Mouse (Mus musculus) left cerebral cortex, adult 18-20 months (tissue): ENCODE measurements around the gene Ptprn2. TPM values are rescaled to one million over a fixed set of nuclear protein-coding genes. Genes with fewer than 3 reads are reported as not detected.
A peak's percentile ranks its signal among the peaks of the same experiment; 100 is the strongest.

Experiments
- DNase-seq, 2 experiments: peaks; one replicate each; pipeline ENCODE4 v3.0.0; 2021 to 2022; ENCODE audit warnings: low spot score in 2 of 2, mixed read lengths in 1 of 2
- total RNA-seq, 2 experiments: library from RNA; stranded (reverse); gene quantifications; 2 replicates each; pipeline ENCODE4 v1.2.3; 2021

The Ptprn2 gene
- total RNA-seq, 2 experiments from 2014 or later, result 307 to 332 TPM

- DNase-seq, result no peak
These were observed 377.9 kb downstream of the Ptprn2 start for GRCm38 (mm10) chr12:116863291-116863899.

GRCm38 (mm10) chr12:116873866-116874585 is 388.5 kb downstream of the Ptprn2 start:
- no peak for DNase-seq

GRCm38 (mm10) chr12:116887496-116888281 is 402.2 kb downstream of the Ptprn2 start:
- DNase-seq, result no peak

GRCm38 (mm10) chr12:116888856-116889255 is 403.3 kb downstream of the Ptprn2 start:
- no peak for DNase-seq

- no peak for DNase-seq
These were observed 407.1 kb downstream of the Ptprn2 start for GRCm38 (mm10) chr12:116892584-116892983.

- no peak for DNase-seq
These were observed 411.1 kb downstream of the Ptprn2 start for GRCm38 (mm10) chr12:116896651-116897050.

GRCm38 (mm10) chr12:116901773-116902172 is 416.3 kb downstream of the Ptprn2 start:
- no peak for DNase-seq

- DNase-seq, result no peak
These were observed 421.9 kb downstream of the Ptprn2 start for GRCm38 (mm10) chr12:116907424-116907823.

- peak; percentile 31 to 36 for DNase-seq
These were observed 423.1 kb downstream of the Ptprn2 start for GRCm38 (mm10) chr12:116908668-116909067.

- no peak for DNase-seq
These were observed 431.3 kb downstream of the Ptprn2 start for GRCm38 (mm10) chr12:116916776-116917175.

GRCm38 (mm10) chr12:116919185-116919584 is 433.7 kb downstream of the Ptprn2 start:
- no peak for DNase-seq

- no peak for DNase-seq
These were observed 434.4 kb downstream of the Ptprn2 start for GRCm38 (mm10) chr12:116919691-116920526.

- no peak for DNase-seq
These were observed 441.6 kb downstream of the Ptprn2 start for GRCm38 (mm10) chr12:116927115-116927514.

- no peak for DNase-seq
These were observed 442.0 kb downstream of the Ptprn2 start for GRCm38 (mm10) chr12:116927516-116927915.

- DNase-seq, result no peak
These were observed 452.8 kb downstream of the Ptprn2 start for GRCm38 (mm10) chr12:116938158-116938854.

- no peak for DNase-seq
These were observed 458.4 kb downstream of the Ptprn2 start for GRCm38 (mm10) chr12:116943883-116944282.

- no peak for DNase-seq
These were observed 462.8 kb downstream of the Ptprn2 start for GRCm38 (mm10) chr12:116948151-116948928.

- DNase-seq, result no peak
These were observed 464.2 kb downstream of the Ptprn2 start for GRCm38 (mm10) chr12:116949726-116950125.

- no peak for DNase-seq
These were observed 467.1 kb downstream of the Ptprn2 start for GRCm38 (mm10) chr12:116952452-116953205.
